Mouse (Mus musculus) forebrain, embryonic 11.5 days (tissue): ENCODE measurements at regions not wholly inside any gene's neighbourhood (a gene's known extent, or its start where the extent isn't known, plus 50 kb on each side); places are given as distances from the start of the nearest gene placed in this dataset.
"Not testable (repeated sequence)": the region's sequence is repeated elsewhere in the genome, so short reads cannot be mapped to it uniquely, and the experiment has no call there.

ENCODE experiments used
- ATAC-seq: fragments of 200-750 bp; cut with Nextera tagmentation; replicated peaks from 2 replicates; pipeline ENCODE4 v1.8.0; 2017; ENCODE audit warnings: moderate TSS enrichment; ENCODE audit not compliant: low FRiP score
- DNase-seq: peaks from one replicate; pipeline ENCODE4 v3.0.0-alpha.2; 2017; ENCODE audit warnings: low spot score
- H3K27ac ChIP-seq: fragments of 300-500 bp; sonication (generic); 2 replicates; pipeline ENCODE4 v1.5.1; 2014; ENCODE audit warnings: low read depth, low read length
- H3K27me3 ChIP-seq: fragments of 300-500 bp; sonication (generic); 2 replicates; pipeline ENCODE4 v1.6.1; 2014; ENCODE audit warnings: mild to moderate bottlenecking, low read length, mixed read lengths; ENCODE audit not compliant: control insufficient read depth, insufficient read depth
- H3K36me3 ChIP-seq: fragments of 300-500 bp; sonication (generic); 2 replicates; pipeline ENCODE4 v1.6.1; 2014; ENCODE audit warnings: mild to moderate bottlenecking, low read length, moderate library complexity, mixed read lengths; ENCODE audit not compliant: control insufficient read depth, insufficient read depth
- H3K4me1 ChIP-seq: fragments of 300-500 bp; sonication (generic); replicated peaks from 2 replicates; pipeline ENCODE4 v1.6.1; 2014; ENCODE audit warnings: low read length, mixed read lengths; ENCODE audit not compliant: control insufficient read depth, insufficient read depth
- H3K4me2 ChIP-seq: fragments of 300-500 bp; sonication (generic); 2 replicates; pipeline ENCODE4 v1.6.1; 2014; ENCODE audit warnings: low read depth, mild to moderate bottlenecking, low read length, moderate library complexity, mixed read lengths; ENCODE audit not compliant: severe bottlenecking
- H3K4me3 ChIP-seq: fragments of 300-500 bp; sonication (generic); 2 replicates; pipeline ENCODE4 v1.5.1; 2014; ENCODE audit warnings: low read depth, low read length
- H3K9ac ChIP-seq: fragments of 300-500 bp; sonication (generic); 2 replicates; pipeline ENCODE4 v1.6.1; 2014; ENCODE audit warnings: low read length
- H3K9me3 ChIP-seq: fragments of 300-500 bp; sonication (generic); 2 replicates; pipeline ENCODE4 v1.6.1; 2016; ENCODE audit warnings: low read length, mixed read lengths; ENCODE audit not compliant: control insufficient read depth
- WGBS: fragments of 180-500 bp; shearing (Covaris S2); extraction: QIAGEN DNeasy Blood & Tissue Kit; methylation state at CpG from one replicate; pipeline ENCODE4 v1.1.7; 2014; 5-methylcytosine and 5-hydroxymethylcytosine counted together

- Histone ChIP-seq H3K27ac (no peak overlapping the region), H3K9me3 (no peaks in the 10 kb centered on the region), H3K27me3 (no peaks in the 10 kb centered on the region), H3K9ac (no peak overlapping the region), H3K36me3 (no peaks in the 10 kb centered on the region), H3K4me1 (no peaks in the 10 kb centered on the region), H3K4me3 (no peak overlapping the region), H3K4me2 (no peak overlapping the region)
- ATAC-seq (no peak), DNase-seq (no peak)
- WGBS: 68% methylated on average over 4 of the region's 4 CpGs
These were observed 573.9 kb upstream of the Kcnd2 start for GRCm38 (mm10) chr6:20641375-20641774.

DNA sequence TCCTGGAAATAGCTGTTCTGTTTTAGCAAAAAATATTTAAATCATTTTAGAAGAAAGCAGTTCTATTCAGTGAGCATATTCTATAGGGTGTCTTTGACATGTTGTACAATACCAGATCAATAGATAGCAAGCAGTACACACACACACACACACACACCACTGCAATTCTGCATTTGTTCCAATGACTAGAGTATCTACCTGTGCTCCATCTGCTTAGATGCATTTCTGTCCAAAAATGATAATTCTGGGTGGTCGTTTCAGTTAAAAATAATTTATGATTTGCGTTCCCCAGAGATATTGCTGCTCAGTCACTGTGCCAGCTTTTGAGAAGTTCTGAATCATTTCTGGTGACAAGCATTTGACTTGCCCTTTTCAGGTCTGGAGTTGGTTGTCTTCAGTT is 573.5 kb upstream of the Kcnd2 start:
- no peak overlapping the region for H3K27ac ChIP-seq
- H3K4me1 ChIP-seq: no peaks in the 10 kb centered on the region
- no peaks in the 10 kb centered on the region for H3K36me3 ChIP-seq
- H3K4me3 ChIP-seq: no peak overlapping the region
- no peak for DNase-seq
- H3K9ac ChIP-seq: no peak overlapping the region
- 82% methylated on average over 2 of the region's 2 CpGs for WGBS
- H3K4me2 ChIP-seq: no peak overlapping the region
- H3K9me3 ChIP-seq: no peaks in the 10 kb centered on the region
- ATAC-seq: no peak
- H3K27me3 ChIP-seq: no peaks in the 10 kb centered on the region

- Histone ChIP-seq H3K27ac (no peak overlapping the region), H3K36me3 (no peaks in the 10 kb centered on the region), H3K4me2 (no peak overlapping the region), H3K9me3 (no peaks in the 10 kb centered on the region), H3K27me3 (no peaks in the 10 kb centered on the region), H3K4me1 (no peaks in the 10 kb centered on the region), H3K9ac (no peak overlapping the region), H3K4me3 (no peak overlapping the region)
- WGBS: 95% methylated on average over 1 of the region's 1 CpGs
- ATAC-seq (no peak), DNase-seq (no peak)
These were observed 558.3 kb upstream of the Kcnd2 start for GRCm38 (mm10) chr6:20657042-20657441.

DNA sequence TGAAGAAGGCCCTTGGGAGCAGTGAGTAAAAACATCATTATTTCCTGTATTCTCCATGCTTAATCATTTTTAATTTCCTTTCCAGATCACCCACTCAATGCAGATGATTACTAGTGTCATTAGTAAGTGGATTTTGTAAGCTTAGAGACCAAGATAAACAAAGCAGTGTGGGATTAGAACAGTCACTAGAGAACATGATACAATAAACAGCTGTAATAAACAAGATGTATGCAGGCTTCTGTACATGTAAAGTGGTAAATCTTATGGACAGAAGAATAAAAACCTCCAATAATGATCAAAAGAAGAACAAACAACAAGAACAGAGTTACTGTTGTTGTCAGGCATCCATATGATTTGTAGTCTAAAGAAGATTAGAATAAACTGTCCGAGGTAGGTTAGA is 542.1 kb upstream of the Kcnd2 start:
- no peaks in the 10 kb centered on the region for H3K9me3 ChIP-seq
- H3K4me3 ChIP-seq: no peak overlapping the region
- no peak for DNase-seq
- no peaks in the 10 kb centered on the region for H3K36me3 ChIP-seq
- H3K4me1 ChIP-seq: no peaks in the 10 kb centered on the region
- no peak overlapping the region for H3K4me2 ChIP-seq
- 68% methylated on average over 1 of the region's 1 CpGs for WGBS
- no peak overlapping the region for H3K9ac ChIP-seq
- no peaks in the 10 kb centered on the region for H3K27me3 ChIP-seq
- no peak overlapping the region for H3K27ac ChIP-seq
- ATAC-seq: no peak

DNA sequence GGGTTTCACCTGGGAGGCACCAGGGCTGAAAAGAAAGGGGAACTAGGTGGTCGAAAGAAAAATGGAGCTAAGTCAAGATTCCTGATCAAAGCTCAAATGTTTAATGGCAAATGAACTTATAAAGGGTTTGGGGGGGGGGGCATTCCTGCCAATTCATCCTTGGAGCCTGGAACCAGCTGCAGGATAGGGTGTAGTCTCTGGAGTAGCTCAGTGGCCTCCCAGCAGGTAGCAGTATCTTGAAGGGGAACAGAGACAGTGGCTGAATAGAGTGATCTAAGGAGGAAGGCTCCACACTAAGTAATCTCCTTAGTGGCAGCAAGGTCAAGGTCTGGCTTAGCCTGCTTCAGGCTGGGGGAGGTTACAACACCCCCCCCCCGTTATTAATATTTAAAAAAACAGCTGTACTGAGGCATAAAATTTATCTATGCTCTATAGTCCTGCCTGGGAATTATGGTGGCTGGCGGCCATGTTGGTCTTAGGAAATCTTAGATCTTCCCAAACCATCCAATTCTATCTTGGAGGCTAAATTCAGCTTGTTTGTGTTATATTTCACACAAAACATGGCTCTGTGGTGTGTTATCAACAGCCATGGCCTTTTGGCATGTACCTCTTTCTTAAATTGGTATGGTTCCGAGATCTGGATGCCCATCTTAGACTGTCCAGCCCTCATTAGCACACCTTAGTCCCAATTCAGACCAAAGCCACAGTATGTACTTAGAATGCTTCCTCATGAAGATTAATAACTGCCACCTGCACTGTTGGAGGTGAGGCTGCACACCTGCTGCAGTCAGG is 528.7 kb upstream of the Kcnd2 start:
- not testable (repeated sequence) for H3K4me3 ChIP-seq, H3K9me3 ChIP-seq, H3K9ac ChIP-seq, H3K4me1 ChIP-seq, H3K4me2 ChIP-seq, H3K27ac ChIP-seq, H3K27me3 ChIP-seq, H3K36me3 ChIP-seq, ATAC-seq, DNase-seq
- WGBS: 58% methylated on average over 4 of the region's 4 CpGs

DNA sequence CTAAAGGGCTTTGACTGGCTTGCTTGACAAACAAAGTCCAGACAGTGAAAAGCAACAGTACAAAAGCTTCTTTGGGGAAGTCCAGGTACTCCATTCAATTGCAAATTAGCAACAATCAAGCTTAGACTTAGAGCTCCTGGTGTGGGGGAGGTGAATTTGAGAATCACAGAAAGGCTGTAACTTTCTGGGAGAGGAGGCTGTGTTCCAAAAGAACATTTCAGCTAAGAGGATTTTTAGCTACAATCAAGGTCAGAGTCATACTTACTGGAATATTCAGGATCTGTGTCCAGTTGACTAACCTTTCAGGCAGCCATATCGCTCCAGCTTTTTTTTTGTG is 528.1 kb upstream of the Kcnd2 start:
- H3K9me3 ChIP-seq, H3K4me3 ChIP-seq, H3K9ac ChIP-seq, H3K4me2 ChIP-seq, ATAC-seq, DNase-seq, H3K27me3 ChIP-seq, H3K27ac ChIP-seq, H3K4me1 ChIP-seq, H3K36me3 ChIP-seq: not testable (repeated sequence)
- 12% methylated on average over 1 of the region's 1 CpGs for WGBS

- Histone ChIP-seq H3K4me3 (no peak overlapping the region), H3K4me2 (no peak overlapping the region), H3K4me1 (no peaks in the 10 kb centered on the region), H3K36me3 (no peaks in the 10 kb centered on the region), H3K27ac (no peak overlapping the region), H3K27me3 (no peaks in the 10 kb centered on the region), H3K9me3 (no peaks in the 10 kb centered on the region), H3K9ac (no peak overlapping the region)
- ATAC-seq (no peak), DNase-seq (no peak)
- 80% methylated on average over 1 of the region's 1 CpGs for WGBS
These were observed 489.4 kb upstream of the Kcnd2 start for GRCm38 (mm10) chr6:20725948-20726347.

- Histone ChIP-seq H3K27me3 (no peaks in the 10 kb centered on the region), H3K27ac (no peak overlapping the region), H3K9ac (no peak overlapping the region), H3K4me2 (no peak overlapping the region), H3K4me3 (no peak overlapping the region), H3K9me3 (no peaks in the 10 kb centered on the region), H3K36me3 (no peaks in the 10 kb centered on the region), H3K4me1 (no peaks in the 10 kb centered on the region)
- ATAC-seq: no peak
- no peak for DNase-seq
These were observed 476.2 kb upstream of the Kcnd2 start for GRCm38 (mm10) chr6:20739095-20739494.

DNA sequence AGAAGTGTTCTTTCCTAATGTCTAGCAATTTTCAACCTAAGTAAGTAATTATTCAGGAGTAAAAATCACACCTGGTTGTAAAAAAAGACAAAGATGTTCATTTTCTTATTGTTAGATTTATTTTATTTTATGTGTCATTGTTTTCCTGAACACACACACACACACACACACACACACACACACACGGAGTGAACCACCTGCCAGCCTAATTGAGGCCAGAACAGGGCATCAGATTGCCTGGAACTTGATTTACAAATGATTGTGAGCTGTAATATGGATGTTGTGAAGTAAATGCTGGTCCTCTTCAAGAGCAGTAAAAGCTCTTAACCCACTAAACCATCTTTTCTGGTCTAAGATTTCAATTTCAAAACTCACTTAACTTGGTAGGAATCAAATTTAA is 474.9 kb upstream of the Kcnd2 start:
- H3K4me3 ChIP-seq: no peak overlapping the region
- 63% methylated on average over 1 of the region's 1 CpGs for WGBS
- H3K9ac ChIP-seq: no peak overlapping the region
- no peaks in the 10 kb centered on the region for H3K9me3 ChIP-seq
- no peak for ATAC-seq
- no peak overlapping the region for H3K4me2 ChIP-seq
- H3K27ac ChIP-seq: no peak overlapping the region
- no peaks in the 10 kb centered on the region for H3K4me1 ChIP-seq
- no peaks in the 10 kb centered on the region for H3K27me3 ChIP-seq
- DNase-seq: no peak
- no peaks in the 10 kb centered on the region for H3K36me3 ChIP-seq
